Mouse (Mus musculus) forebrain, embryonic 10.5 days (tissue): ENCODE measurements around the gene Klf11. TPM values are rescaled to one million over a fixed set of nuclear protein-coding genes. Genes with fewer than 3 reads are reported as not detected.
A peak's percentile ranks its signal among the peaks of the same experiment; 100 is the strongest.
"Not testable (repeated sequence)": the region's sequence is repeated elsewhere in the genome, so short reads cannot be mapped to it uniquely, and the experiment has no call there.

Experiments used
- DNase-seq: peaks from one replicate; pipeline ENCODE4 v3.0.0-alpha.2; 2017; ENCODE audit warnings: low spot score; ENCODE audit errors: extremely low spot score
- H3K27ac ChIP-seq: fragments of 300-500 bp; sonication (generic); 2 replicates; pipeline ENCODE4 v1.5.1; 2016; ENCODE audit warnings: mild to moderate bottlenecking
- H3K27me3 ChIP-seq: fragments of 300-500 bp; sonication (generic); 2 replicates; pipeline ENCODE4 v1.6.1; 2016; ENCODE audit warnings: mild to moderate bottlenecking; ENCODE audit not compliant: poor library complexity, severe bottlenecking
- H3K36me3 ChIP-seq: fragments of 300-500 bp; sonication (generic); replicated peaks from 2 replicates; pipeline ENCODE4 v1.6.1; 2016; ENCODE audit warnings: mild to moderate bottlenecking, moderate library complexity
- H3K4me1 ChIP-seq: fragments of 300-500 bp; sonication (generic); 2 replicates; pipeline ENCODE4 v1.6.1; 2016
- H3K4me3 ChIP-seq: fragments of 300-500 bp; sonication (generic); 2 replicates; pipeline ENCODE4 v1.5.1; 2016; ENCODE audit warnings: mild to moderate bottlenecking, moderate library complexity
- H3K9me3 ChIP-seq: fragments of 300-500 bp; sonication (generic); 2 replicates; pipeline ENCODE4 v1.6.1; 2016; ENCODE audit warnings: mild to moderate bottlenecking, moderate library complexity
- WGBS: fragments of 180-500 bp; shearing (Covaris S2); methylation state at CpG from one replicate; pipeline ENCODE4 v1.1.7; 2016; 5-methylcytosine and 5-hydroxymethylcytosine counted together
- polyA plus RNA-seq: library from polyadenylated mRNA; unstranded; fragments of >200 nt; fragmentation: Nextera tagmentation; extraction: Ambion mirVana; gene quantifications from 2 replicates; pipeline ENCODE4 v1.2.1, GENCODE M21; 2016

Klf11 gene
- polyA plus RNA-seq, 1 experiment from 2014 or later, result 10.6 TPM

- Histone ChIP-seq H3K27me3 (no peaks in the 10 kb centered on the region), H3K27ac (no peak overlapping the region), H3K36me3 (no peaks in the 10 kb centered on the region), H3K4me3 (no peak overlapping the region), H3K9me3 (no peaks in the 10 kb centered on the region), H3K4me1 (peaks cover 7% of the 10 kb centered on the region; the same call in 1 of the 2 replicates)
- no peak for DNase-seq
- WGBS, result 58% methylated on average over 8 of the region's 8 CpGs
These were observed 46.6 kb downstream of the Klf11 start for GRCm38 (mm10) chr12:24697484-24698204.

- H3K9me3 ChIP-seq, result no peaks in the 10 kb centered on the region
These were observed 47.4 kb downstream of the Klf11 start for GRCm38 (mm10) chr12:24698514-24698913.

DNA sequence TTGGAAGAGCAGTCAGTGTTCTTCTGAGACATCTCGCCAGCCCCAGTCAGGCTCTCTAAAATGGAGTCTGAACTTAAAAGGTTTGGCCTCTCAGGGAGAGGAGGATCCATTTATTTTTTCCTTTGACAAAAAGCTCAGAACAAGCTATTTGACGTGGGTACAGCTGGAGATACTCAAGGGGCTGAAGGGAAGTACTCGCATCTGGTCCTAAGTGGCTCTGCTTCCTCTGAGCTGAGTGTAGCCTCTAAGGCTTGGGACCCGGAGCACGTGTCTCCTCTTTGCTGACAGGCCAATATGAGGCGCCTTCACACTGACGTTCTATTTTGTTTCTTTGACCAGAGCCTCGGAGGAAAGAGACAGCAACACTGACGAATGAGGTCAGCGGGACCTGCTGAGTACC lies 48.5 kb downstream of the Klf11 start:
- DNase-seq, result no peak
- no peaks in the 10 kb centered on the region for H3K36me3 ChIP-seq
- 91% methylated on average over 10 of the region's 10 CpGs for WGBS
- H3K9me3 ChIP-seq, result no peaks in the 10 kb centered on the region
- H3K27me3 ChIP-seq, result no peaks in the 10 kb centered on the region
- no peak overlapping the region for H3K27ac ChIP-seq
- no peak overlapping the region for H3K4me3 ChIP-seq
- H3K4me1 ChIP-seq, result peaks cover 7% of the 10 kb centered on the region; the same call in 1 of the 2 replicates

More at GRCm38 (mm10) chr12:24698514-24698913, 47.4 kb downstream of the Klf11 start:
- Histone ChIP-seq H3K4me1 (peaks cover 7% of the 10 kb centered on the region; the same call in 1 of the 2 replicates), H3K27me3 (no peaks in the 10 kb centered on the region), H3K4me3 (no peak overlapping the region), H3K36me3 (no peaks in the 10 kb centered on the region), H3K27ac (no peak overlapping the region)
- 83% methylated on average over 3 of the region's 3 CpGs for WGBS
- DNase-seq, result no peak

DNA sequence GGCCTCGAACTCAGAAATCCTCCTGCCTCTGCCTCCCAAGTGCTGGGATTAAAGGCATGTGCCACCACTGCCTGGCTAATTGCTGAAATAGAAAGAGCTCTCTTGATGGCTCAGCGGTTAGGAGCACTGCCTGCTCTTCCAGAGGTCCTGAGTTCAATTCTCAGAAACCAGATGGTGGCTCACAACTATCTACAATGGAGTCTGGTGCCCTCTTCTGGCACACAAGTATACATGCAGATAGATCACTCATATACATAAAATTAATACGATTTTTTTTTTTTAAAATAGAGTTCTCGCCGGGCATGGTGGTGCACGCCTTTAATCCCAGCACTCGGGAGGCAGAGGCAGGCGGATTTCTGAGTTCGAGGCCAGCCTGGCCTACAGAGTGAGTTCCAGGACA lies 50.5 kb downstream of the Klf11 start:
- 88% methylated on average over 9 of the region's 9 CpGs for whole genome bisulfite sequencing
- H3K36me3 ChIP-seq, DNase-seq, H3K27me3 ChIP-seq, H3K4me3 ChIP-seq, H3K9me3 ChIP-seq, H3K27ac ChIP-seq: not testable (repeated sequence)
- peaks cover 15% of the 10 kb centered on the region for H3K4me1 ChIP-seq

DNA sequence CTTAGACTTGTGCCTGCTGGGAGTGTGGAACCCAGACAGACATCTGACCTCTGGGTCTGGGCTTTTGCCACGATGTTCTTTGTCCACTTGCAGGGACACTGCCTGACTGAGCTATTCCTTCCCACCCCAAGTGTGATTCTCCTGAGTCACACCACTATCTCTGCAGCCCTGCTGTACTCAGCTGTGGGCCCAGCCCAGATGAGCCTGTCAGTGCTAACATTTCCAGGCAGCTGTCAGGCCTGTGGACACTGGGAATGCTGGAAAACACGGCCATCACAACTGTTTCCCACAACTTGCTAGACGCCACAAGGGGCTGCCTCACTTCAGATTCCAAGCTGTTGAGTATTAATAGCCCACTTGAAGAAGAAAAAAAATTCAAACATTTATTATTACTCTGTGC lies 51.9 kb downstream of the Klf11 start:
- peaks cover 18% of the 10 kb centered on the region for H3K4me1 ChIP-seq
- no peak overlapping the region for H3K4me3 ChIP-seq
- DNase-seq, result no peak
- no peaks in the 10 kb centered on the region for H3K27me3 ChIP-seq
- no peaks in the 10 kb centered on the region for H3K36me3 ChIP-seq
- no peaks in the 10 kb centered on the region for H3K9me3 ChIP-seq
- WGBS, result 88% methylated on average over 3 of the region's 3 CpGs
- no peak overlapping the region for H3K27ac ChIP-seq

DNA sequence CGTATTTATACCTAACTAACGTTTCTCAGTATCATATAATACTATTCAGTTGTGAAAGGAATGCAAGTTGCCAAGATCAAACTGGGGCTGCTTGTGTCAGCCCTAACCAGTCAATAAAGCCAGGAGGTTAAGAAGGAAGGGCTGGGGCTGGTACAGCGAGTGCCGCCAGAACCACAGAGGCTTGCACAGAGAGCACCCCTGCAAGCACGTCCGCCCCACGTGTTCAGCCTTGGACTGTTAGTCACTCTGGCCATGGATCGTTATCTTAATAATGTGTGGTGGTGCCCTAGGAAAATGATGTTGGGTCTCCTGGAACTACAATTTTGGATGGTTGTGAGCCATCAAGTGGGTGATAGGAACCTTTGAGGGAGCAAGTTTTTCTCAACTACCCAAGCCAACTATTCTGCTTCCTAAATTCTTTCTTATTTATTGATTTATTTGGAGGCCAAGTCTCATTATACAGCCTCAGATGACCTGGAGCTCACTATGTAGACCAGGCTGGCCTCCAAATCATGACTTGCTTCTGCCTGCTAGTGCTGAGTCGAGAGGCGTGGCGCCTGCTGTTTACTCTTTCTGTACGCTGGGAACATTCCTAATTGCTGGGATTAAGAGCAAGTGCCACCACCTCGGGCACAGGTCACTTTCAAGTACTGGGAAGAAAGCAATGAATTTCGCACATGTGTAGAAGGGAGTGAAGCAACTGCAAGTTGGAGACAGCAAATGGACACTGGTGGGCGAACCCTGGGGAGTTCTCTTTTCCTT lies 54.6 kb downstream of the Klf11 start:
- H3K4me3 ChIP-seq, result peak overlapping the region; percentile 90; the same call in 1 of the 2 replicates
- WGBS, result 87% methylated on average over 15 of the region's 15 CpGs
- H3K27ac ChIP-seq, result no peak overlapping the region
- H3K27me3 ChIP-seq, result no peaks in the 10 kb centered on the region
- H3K36me3 ChIP-seq, result peaks cover 20% of the 10 kb centered on the region
- peaks cover 33% of the 10 kb centered on the region for H3K4me1 ChIP-seq
- H3K9me3 ChIP-seq, result no peaks in the 10 kb centered on the region
- DNase-seq, result no peak

DNA sequence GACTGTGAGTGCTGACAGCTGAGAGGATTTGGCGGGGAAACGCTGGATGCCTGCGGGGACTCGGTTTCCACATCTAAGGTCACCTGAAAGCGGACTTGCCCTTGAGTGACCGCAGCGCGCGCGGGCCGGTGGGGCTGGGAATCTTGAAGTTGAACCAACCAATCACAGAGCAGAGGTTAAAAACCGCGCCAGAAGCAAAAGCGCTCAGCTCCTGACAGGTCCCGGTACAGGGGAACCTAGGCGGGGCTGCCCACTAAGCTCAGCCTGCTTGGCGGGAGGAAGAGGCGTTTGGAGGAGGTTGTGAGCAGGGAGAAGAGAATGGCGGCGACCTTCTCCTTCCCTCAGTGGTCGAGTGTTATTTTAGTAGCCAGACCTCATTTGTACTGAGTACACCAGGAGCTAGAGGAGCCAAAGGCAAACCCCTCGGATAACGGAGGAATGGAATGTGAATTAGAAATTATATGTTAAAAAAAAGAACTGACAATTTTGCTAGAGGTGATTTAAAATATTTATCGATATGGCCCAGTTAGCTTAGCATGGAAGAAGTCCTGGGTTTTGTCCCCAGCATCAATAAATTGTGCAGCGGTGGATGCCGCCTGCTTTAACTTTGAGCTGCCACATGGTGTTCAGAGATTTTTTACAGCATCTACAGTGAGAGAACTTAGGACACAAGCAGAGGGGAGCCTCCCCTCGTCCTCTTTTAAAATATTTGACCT lies 55.8 kb downstream of the Klf11 start:
- H3K4me3 ChIP-seq, result peak overlapping the region; percentile 90
- DNase-seq, result peak; percentile 83
- no peaks in the 10 kb centered on the region for H3K9me3 ChIP-seq
- WGBS, result under 1% methylated on average over 27 of the region's 27 CpGs
- H3K27me3 ChIP-seq, result no peaks in the 10 kb centered on the region
- H3K4me1 ChIP-seq, result peaks cover 45% of the 10 kb centered on the region
- peaks cover 32% of the 10 kb centered on the region for H3K36me3 ChIP-seq
- H3K27ac ChIP-seq, result peak overlapping the region; percentile 99

DNA sequence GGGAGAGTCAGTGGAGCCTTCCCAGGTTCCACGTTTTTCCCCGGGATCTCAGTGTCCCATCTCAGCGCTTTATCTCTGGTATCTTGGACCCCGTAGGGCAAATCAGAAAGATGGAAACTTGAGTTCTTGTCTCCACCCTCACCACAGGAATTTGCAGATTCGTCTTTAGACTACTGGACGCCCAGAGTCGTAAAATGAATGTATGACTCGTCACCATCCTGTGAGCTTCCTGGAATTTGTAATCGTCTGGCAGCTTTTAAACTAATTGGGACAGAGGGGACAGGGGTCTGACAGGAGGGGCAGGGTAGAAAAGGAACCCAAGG lies 56.4 kb downstream of the Klf11 start:
- no peaks in the 10 kb centered on the region for H3K27me3 ChIP-seq
- H3K27ac ChIP-seq, result peak overlapping the region; percentile 99
- no peaks in the 10 kb centered on the region for H3K9me3 ChIP-seq
- DNase-seq, result no peak
- H3K4me3 ChIP-seq, result peak overlapping the region; percentile 90
- peaks cover 38% of the 10 kb centered on the region for H3K36me3 ChIP-seq
- peaks cover 50% of the 10 kb centered on the region for H3K4me1 ChIP-seq
- under 1% methylated on average over 9 of the region's 9 CpGs for WGBS

GRCm38 (mm10) chr12:24707954-24708823 lies 57.1 kb downstream of the Klf11 start, which contains the start of gene Rrm2:
Gene Rrm2, plus strand, starts transcription at chr12:24708241.
- H3K4me3 ChIP-seq, result peak within 1 kb of the TSS; percentile 90
- no peaks in the 10 kb centered on the region for H3K9me3 ChIP-seq
- peaks cover 45% of the 10 kb centered on the region for H3K36me3 ChIP-seq
- under 1% methylated on average over 82 of the region's 83 CpGs for WGBS
- peaks cover 54% of the 10 kb centered on the region for H3K4me1 ChIP-seq
- peak; percentile 96 for DNase-seq
- no peaks in the 10 kb centered on the region for H3K27me3 ChIP-seq
- H3K27ac ChIP-seq, result peak within 1 kb of the TSS; percentile 99

- Histone ChIP-seq H3K36me3 (peaks cover 51% of the 10 kb centered on the region), H3K4me1 (peaks cover 54% of the 10 kb centered on the region), H3K4me3 (peak overlapping the region; percentile 90), H3K27ac (peak overlapping the region; percentile 99), H3K9me3 (no peaks in the 10 kb centered on the region), H3K27me3 (no peaks in the 10 kb centered on the region)
- 1% methylated on average over 17 of the region's 17 CpGs for WGBS
- no peak for DNase-seq
These were observed 57.7 kb downstream of the Klf11 start for GRCm38 (mm10) chr12:24708824-24709218.

DNA sequence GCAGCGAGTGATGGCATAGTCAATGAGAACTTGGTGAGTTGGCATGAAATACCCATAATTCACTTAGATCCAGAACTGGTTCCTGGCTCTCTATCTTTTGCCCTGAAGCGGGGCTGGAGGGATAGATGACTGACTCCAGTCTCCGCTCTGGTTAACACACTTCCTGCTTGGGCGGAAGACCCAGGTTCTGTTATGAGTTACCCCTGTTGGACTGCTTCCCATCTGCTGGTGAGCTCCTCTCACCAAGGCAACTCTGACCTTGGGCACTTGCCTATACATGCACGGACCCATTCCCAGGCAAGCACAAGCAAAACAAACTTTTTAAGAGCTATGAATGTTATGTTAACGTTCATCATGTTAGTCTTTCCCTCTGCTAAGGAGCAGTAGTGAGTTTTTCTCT lies 58.3 kb downstream of the Klf11 start:
- 43% methylated on average over 6 of the region's 6 CpGs for WGBS
- no peak for DNase-seq
- H3K36me3 ChIP-seq, result peaks cover 57% of the 10 kb centered on the region
- H3K4me3 ChIP-seq, result peak overlapping the region; percentile 90
- H3K9me3 ChIP-seq, result no peaks in the 10 kb centered on the region
- peaks cover 54% of the 10 kb centered on the region for H3K4me1 ChIP-seq
- no peaks in the 10 kb centered on the region for H3K27me3 ChIP-seq
- H3K27ac ChIP-seq, result peak overlapping the region; percentile 99
